Mouse (Mus musculus) midbrain, embryonic 13.5 days (tissue): ENCODE data around the gene Bcan. TPM values are rescaled to one million over a fixed set of nuclear protein-coding genes. Genes with fewer than 3 reads are reported as not detected.

ENCODE experiments used
- ATAC-seq: fragments of 200-750 bp; cut with Nextera tagmentation; 2 replicates; pipeline ENCODE4 v1.8.0; 2017; ENCODE audit warnings: mild to moderate bottlenecking, moderate TSS enrichment, moderate library complexity
- H3K27ac ChIP-seq: fragments of 300-500 bp; sonication (generic); 2 replicates; pipeline ENCODE4 v1.5.1; 2015; ENCODE audit warnings: inconsistent platforms, mild to moderate bottlenecking, moderate library complexity
- H3K27me3 ChIP-seq: fragments of 300-500 bp; sonication (generic); 2 replicates; pipeline ENCODE4 v1.6.1; 2015; ENCODE audit warnings: mild to moderate bottlenecking, inconsistent platforms
- H3K36me3 ChIP-seq: fragments of 300-500 bp; sonication (generic); 2 replicates; pipeline ENCODE4 v1.6.1; 2015; ENCODE audit warnings: mild to moderate bottlenecking, inconsistent platforms
- H3K4me1 ChIP-seq: fragments of 300-500 bp; sonication (generic); replicated peaks from 2 replicates; pipeline ENCODE4 v1.6.1; 2015; ENCODE audit warnings: inconsistent platforms
- H3K4me2 ChIP-seq: fragments of 300-500 bp; sonication (generic); replicated peaks from 2 replicates; pipeline ENCODE4 v1.6.1; 2015; ENCODE audit warnings: moderate library complexity, mild to moderate bottlenecking, inconsistent platforms
- H3K4me3 ChIP-seq: fragments of 300-500 bp; sonication (generic); replicated peaks from 2 replicates; pipeline ENCODE4 v1.5.1; 2015; ENCODE audit warnings: mild to moderate bottlenecking, inconsistent platforms
- H3K9ac ChIP-seq: fragments of 300-500 bp; sonication (generic); replicated peaks from 2 replicates; pipeline ENCODE4 v1.6.1; 2015; ENCODE audit warnings: mild to moderate bottlenecking, inconsistent platforms
- H3K9me3 ChIP-seq: fragments of 300-500 bp; sonication (generic); 2 replicates; pipeline ENCODE4 v1.6.1; 2016; ENCODE audit warnings: mild to moderate bottlenecking, inconsistent platforms
- WGBS: fragments of 180-500 bp; shearing (Covaris S2); methylation state at CpG from one replicate; pipeline ENCODE4 v1.1.7; 2015; 5-methylcytosine and 5-hydroxymethylcytosine counted together
- polyA plus RNA-seq: library from polyadenylated mRNA; unstranded; fragments of >200 nt; fragmentation: Nextera tagmentation; extraction: Ambion mirVana; gene quantifications from 2 replicates; pipeline ENCODE4 v1.2.1, GENCODE M21; 2015

Gene Bcan
- polyA plus RNA-seq, 1 experiment from 2014 or later: 10.1 TPM

DNA sequence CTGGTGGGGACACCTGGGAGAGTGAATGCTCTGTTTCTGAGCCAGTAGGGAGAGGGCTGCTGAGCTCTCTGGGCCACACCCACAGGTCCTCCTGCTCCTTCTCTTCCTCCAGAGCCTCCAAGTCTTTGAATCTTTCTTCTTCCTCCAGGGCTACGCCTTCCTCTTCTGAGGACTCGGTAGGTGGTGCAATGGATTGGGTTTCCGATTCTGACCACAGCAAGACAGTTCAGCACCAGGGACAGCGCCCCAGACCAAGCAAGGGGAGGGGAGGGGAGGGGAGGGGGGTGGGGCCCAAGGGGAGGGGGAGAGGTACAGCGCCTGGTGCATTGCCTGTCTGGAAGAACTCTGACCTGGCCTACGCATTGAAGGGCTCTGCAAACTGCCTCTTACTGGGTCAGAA is 6.6 kb downstream of the Bcan start:
- WGBS: 3% methylated on average over 5 of the region's 6 CpGs
- Histone ChIP-seq H3K4me1 (peaks cover 19% of the 10 kb centered on the region), H3K4me2 (no peak overlapping the region), H3K27ac (no peak overlapping the region), H3K9ac (no peak overlapping the region), H3K36me3 (no peaks in the 10 kb centered on the region), H3K9me3 (no peaks in the 10 kb centered on the region), H3K27me3 (peaks cover 93% of the 10 kb centered on the region), H3K4me3 (no peak overlapping the region)
- ATAC-seq: no peak

DNA sequence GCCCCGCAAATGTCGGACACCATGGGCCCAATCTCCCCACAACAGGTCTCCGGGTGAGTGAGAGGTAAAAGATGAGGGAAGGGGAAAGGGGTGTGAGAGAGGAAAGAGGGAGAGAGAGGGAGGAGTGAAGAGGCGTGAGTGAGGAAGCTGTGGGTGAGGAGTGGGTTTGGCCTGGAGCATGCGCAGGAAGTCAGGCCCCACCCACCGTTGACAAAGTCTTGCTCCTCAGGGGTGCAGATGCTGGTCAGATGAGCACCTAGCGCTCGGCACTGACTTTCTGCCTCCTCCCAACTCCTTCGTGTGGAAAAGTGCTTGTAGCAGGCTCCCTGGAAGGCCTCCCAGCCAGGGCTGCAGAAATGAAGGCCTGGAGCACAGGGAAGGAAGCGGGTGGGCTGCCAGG is 10.1 kb downstream of the Bcan start:
- Histone ChIP-seq H3K9ac (no peak overlapping the region), H3K9me3 (no peaks in the 10 kb centered on the region), H3K4me1 (peaks cover 36% of the 10 kb centered on the region), H3K4me2 (no peak overlapping the region), H3K36me3 (no peaks in the 10 kb centered on the region), H3K27me3 (peaks cover 59% of the 10 kb centered on the region), H3K27ac (no peak overlapping the region), H3K4me3 (no peak overlapping the region)
- no peak for ATAC-seq
- 39% methylated on average over 10 of the region's 10 CpGs for WGBS

DNA sequence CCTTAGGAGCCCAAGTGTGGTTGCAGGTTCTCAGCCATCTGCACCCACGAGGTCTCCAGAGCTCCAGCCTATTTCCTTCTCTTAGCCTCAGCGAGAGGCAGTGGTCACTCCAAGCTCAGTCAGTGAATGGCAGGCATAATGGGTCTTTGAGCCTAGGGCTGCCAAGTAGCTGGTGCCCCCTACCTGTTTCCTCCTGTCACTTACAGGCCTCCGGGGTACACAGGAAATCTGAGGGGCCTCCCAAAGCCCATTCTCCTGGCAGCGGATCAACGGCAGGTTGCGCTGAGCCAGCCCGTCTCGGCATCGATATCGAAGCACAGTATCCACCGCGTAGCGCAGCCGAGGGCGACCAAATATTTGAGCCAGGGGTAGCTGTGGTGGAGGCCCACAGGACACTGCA is 12.0 kb downstream of the Bcan start:
- Histone ChIP-seq H3K36me3 (no peaks in the 10 kb centered on the region), H3K27ac (peak overlapping the region; percentile 63; the same call in 1 of the 2 replicates), H3K4me2 (peak overlapping the region; percentile 60), H3K4me3 (peak overlapping the region; percentile 37), H3K9me3 (no peaks in the 10 kb centered on the region), H3K9ac (peak overlapping the region; percentile 57), H3K27me3 (peaks cover 40% of the 10 kb centered on the region), H3K4me1 (peaks cover 54% of the 10 kb centered on the region)
- peak; percentile 5 for ATAC-seq
- 3% methylated on average over 15 of the region's 15 CpGs for WGBS

DNA sequence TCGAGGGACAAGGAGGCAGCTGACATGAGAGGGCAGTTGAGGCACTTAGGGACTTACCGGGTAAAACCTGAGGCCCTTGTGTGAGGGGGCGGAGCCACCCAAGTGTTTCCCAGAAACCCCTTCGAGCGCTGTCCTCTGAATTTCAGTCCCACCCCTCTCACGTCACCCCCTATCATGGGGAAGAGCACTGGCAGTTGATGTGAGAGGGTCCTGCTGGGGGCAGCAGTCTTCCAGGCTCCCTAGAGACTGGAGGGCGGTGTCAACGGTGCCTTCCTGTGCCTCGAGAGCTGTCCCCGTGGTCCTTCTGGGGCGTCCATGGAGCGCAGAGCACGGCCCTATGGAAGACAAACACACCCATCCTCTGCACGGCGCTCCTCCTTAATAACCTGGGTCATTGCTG is 12.4 kb downstream of the Bcan start:
- Histone ChIP-seq H3K9ac (peak overlapping the region; percentile 57), H3K27ac (peak overlapping the region; percentile 63), H3K4me1 (peaks cover 59% of the 10 kb centered on the region), H3K4me3 (peak overlapping the region; percentile 37), H3K27me3 (peaks cover 36% of the 10 kb centered on the region), H3K9me3 (no peaks in the 10 kb centered on the region), H3K36me3 (no peaks in the 10 kb centered on the region), H3K4me2 (peak overlapping the region; percentile 60)
- under 1% methylated on average over 15 of the region's 15 CpGs for WGBS
- ATAC-seq: peak; percentile 65

DNA sequence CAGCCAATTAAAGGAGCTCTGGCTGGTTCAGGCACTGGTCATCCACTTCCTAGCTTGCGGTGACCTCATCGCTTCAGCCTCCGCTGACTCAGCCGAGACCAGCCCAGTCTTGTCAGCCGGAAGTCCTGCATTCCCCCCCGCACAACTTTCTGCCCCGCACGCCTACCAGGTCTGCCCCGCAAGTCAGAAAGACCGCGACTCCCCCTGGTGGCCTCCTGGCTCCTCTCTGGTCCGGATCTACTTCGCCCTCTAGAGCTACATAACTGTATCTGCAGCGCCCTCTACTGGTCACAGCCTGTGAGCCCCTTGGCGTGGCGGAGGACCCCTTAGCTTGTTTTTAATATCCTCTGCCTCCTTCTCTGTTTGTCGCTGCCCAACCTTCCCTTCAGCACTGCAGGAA is 13.2 kb downstream of the Bcan start:
- Histone ChIP-seq H3K4me3 (peak overlapping the region; percentile 37), H3K27ac (peak overlapping the region; percentile 63), H3K4me2 (peak overlapping the region; percentile 60), H3K36me3 (no peaks in the 10 kb centered on the region), H3K4me1 (peaks cover 66% of the 10 kb centered on the region), H3K27me3 (peaks cover 32% of the 10 kb centered on the region), H3K9ac (no peak overlapping the region; the same call in 1 of the 2 replicates), H3K9me3 (no peaks in the 10 kb centered on the region)
- peak; percentile 82 for ATAC-seq
- under 1% methylated on average over 17 of the region's 17 CpGs for WGBS

DNA sequence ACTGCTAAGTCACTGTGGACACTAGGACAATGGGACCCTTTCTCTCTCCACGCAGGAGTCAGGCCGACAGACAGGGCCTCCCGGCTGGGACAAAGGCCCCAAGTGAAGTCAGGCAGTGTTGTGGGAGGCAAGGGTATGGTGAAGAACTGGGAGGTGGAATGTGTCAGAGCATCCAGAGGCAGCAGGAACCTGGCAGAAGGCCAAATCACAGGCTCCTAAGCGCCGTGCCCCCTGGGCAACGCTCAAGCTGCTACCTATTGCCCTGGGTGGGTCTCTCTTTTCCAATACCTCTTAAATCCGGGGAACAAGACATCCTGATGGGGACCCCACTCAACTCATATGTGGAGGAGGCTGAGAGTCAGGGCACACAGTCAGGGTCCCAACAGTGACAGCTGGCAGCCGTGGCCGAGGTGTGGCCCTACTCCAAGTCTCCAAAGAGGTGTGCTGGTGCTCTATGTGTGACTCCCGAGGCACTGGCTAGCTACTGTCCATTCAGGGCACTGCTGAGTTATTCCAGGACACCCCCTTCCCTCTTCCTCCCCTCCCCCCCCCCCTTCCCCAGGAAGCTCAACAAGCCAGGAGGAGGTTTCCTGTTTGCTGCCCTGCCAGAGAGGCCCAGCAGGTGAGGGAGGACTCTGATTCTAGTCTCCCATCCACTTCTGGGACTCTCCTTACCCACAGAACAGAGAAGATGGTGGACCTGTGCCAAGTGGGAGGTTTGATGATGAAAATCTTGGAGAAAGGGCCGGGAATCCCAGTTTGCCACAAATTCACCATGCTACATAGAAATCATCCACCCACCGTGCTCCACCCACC is 14.3 kb downstream of the Bcan start:
- Histone ChIP-seq H3K9ac (0 out of 2 replicates have a peak overlapping the region, but pooled peaks have one; percentile 5), H3K9me3 (no peaks in the 10 kb centered on the region), H3K27me3 (peaks cover 23% of the 10 kb centered on the region), H3K4me1 (peaks cover 77% of the 10 kb centered on the region), H3K27ac (peak overlapping the region; percentile 60; the same call in 1 of the 2 replicates), H3K4me3 (no peak overlapping the region), H3K4me2 (peak overlapping the region; percentile 22), H3K36me3 (no peaks in the 10 kb centered on the region)
- ATAC-seq: no peak
- WGBS: 29% methylated on average over 12 of the region's 12 CpGs

DNA sequence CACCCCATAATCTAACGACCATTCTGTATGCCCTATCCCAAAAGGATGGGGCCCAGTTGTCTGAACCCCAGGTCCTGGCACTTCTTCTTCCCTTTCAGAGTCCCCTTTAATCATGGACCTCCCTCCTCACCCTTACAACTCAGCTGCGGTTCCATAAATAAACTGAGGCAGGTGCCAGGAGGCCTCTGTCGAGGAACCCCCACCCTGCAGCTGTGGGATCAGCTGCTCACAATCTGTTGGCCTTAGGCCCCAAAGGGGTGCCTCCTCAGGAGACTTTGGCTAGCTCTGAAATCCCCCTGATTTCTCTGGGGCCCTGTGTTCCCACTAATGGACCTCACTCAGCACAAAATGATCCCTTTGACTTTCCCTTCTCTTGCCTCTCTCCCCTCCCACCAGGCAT is 15.9 kb downstream of the Bcan start:
- no peak overlapping the region for H3K9ac ChIP-seq
- H3K36me3 ChIP-seq: no peaks in the 10 kb centered on the region; the same call in 1 of the 2 replicates
- H3K4me2 ChIP-seq: no peak overlapping the region
- ATAC-seq: no peak
- 36% methylated on average over 3 of the region's 3 CpGs for WGBS
- no peak overlapping the region for H3K27ac ChIP-seq
- no peak overlapping the region for H3K4me3 ChIP-seq
- H3K27me3 ChIP-seq: peaks cover 7% of the 10 kb centered on the region
- no peaks in the 10 kb centered on the region for H3K9me3 ChIP-seq
- H3K4me1 ChIP-seq: peaks cover 92% of the 10 kb centered on the region

DNA sequence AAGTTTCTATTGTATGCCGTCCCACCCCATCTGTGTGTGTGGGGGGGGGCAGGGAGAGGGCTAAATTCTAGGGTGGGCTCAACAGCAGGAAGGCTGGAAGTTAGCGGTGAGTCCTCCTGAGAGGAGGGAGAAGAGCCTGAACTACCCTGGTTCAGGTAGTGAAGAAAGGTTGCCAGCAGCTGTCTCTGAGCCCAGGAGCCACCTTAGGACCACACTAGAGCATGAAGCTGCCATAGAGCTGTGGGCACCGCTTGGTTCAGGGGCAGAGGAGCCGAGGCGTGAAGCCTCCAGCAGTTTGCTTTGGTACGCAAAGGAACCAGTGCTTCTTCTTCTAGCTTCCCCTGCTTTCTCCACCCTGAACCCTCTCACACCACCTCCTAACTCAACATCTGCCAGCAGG is 16.4 kb downstream of the Bcan start:
- Histone ChIP-seq H3K9me3 (no peaks in the 10 kb centered on the region), H3K4me3 (no peak overlapping the region), H3K36me3 (no peaks in the 10 kb centered on the region; the same call in 1 of the 2 replicates), H3K27ac (peak overlapping the region; percentile 61), H3K4me2 (peak overlapping the region; percentile 37), H3K4me1 (peaks cover 92% of the 10 kb centered on the region), H3K27me3 (peaks cover 3% of the 10 kb centered on the region; the same call in 1 of the 2 replicates), H3K9ac (no peak overlapping the region)
- WGBS: 43% methylated on average over 6 of the region's 6 CpGs
- no peak for ATAC-seq

DNA sequence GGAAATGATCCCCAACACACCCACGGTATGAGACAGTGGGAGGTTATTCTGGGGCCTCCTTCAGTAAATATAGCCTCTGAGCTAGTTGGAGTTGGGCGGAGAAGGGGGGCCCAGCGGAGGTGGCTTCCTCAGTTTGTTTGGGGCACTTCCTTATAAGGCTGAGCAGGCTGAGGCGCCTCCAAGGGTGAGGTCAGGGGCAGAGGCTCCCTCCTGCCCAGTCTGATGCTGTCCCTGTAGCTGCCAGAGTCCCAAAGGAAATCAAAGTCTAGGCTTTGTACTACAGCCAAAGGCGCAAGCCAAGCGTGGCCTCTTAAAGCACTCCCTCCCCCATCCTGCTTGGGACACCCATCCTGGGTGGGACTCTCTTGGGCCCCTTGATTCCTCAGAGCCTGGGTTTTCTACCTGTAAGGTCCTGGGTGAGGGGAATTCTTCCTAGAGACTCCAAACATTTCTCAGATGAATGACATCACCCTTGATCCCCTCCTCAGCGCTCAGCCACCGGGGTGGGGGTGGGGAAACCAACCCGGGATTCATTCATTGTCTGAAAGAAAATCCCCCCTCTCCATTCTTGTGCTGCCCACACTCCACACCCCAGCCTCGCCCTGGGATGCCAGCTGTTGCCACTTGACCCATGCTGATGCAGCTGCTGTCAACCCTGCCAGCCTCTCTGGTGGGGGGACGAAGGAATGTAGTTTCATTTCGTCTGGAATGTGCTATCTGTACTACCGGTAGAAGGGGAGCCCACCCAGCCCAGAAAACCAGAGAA is 17.0 kb downstream of the Bcan start:
- Histone ChIP-seq H3K9me3 (no peaks in the 10 kb centered on the region), H3K36me3 (peaks cover 5% of the 10 kb centered on the region; the same call in 1 of the 2 replicates), H3K4me1 (peaks cover 86% of the 10 kb centered on the region), H3K27ac (peak overlapping the region; percentile 61), H3K27me3 (no peaks in the 10 kb centered on the region), H3K4me3 (no peak overlapping the region), H3K4me2 (peak overlapping the region; percentile 37), H3K9ac (peak overlapping the region; percentile 39)
- under 1% methylated on average over 13 of the region's 13 CpGs for WGBS
- peak; percentile 32 for ATAC-seq

DNA sequence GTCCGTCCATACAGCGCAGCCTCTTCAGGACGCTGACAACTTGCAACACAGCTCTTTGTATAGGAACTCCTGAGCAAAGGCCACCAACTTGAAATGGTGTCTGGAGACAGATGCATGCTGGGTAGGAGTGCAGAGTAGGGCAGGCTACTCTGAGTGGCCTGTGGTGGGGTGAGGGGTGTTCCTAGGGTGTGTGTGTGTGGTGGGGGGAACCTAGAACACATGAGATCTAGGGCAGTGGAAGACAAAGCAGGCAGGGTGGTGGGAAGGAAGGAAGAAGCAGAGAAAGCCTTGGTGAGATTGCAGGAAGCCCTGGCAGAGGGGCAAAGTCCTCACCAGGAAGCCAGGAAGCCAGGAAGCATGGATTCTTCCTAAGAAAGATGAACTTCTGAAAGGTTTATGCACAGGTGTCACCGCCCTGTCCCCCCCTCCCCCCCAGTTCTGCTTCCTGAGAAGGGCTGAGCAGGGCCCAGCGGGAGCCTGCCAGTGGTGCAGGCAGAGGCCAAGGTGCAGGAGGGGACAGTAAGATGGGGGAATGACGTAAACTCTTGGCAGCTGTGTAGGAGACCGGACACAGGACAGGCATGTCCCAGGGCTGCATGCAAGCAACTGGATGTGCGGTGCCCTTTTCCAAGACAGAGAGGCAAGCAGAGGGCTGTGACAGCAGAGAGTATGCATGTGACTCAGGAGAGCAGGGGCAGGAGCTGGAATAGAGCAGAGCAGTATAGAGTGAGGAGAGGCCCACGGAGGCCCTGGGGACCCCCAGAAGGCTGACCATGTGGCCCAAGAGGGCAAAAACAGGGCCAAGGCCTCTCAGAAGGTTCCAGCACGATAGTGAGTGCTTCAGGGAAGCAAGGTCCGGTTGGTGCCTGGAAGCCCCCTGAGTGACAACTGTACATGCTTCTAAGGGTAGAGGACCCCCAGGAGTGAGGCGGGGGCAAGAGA is 17.9 kb downstream of the Bcan start:
- Histone ChIP-seq H3K27me3 (no peaks in the 10 kb centered on the region), H3K4me1 (peaks cover 78% of the 10 kb centered on the region)

DNA sequence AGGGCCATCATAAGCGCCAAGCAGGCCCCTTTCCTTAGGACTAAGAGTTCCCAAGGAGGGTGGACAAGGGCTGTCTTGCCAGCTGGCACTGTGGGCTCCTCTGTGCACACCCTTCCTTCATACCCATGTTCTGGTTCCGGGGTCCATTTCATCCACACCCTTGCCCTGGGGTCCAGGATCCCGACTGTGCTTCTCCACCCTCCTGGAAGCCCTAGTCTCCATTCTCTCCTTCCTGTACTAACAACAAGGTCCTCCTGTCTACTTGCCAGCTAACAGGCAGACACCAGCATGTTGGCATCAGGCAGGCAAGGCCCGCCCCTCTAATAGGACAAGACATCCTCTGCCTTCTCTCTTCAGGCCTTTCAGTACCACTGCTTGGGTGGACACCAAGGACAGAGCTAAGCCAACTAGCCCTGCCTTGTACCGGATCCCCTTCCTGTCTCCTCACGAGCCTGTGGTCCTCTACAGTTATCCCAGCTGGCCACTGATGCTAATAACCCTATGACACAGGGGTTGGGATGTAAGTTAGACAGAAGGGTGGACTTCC is 18.7 kb downstream of the Bcan start:
- WGBS: 87% methylated on average over 6 of the region's 6 CpGs
- Histone ChIP-seq H3K36me3 (peaks cover 18% of the 10 kb centered on the region), H3K27ac (peak overlapping the region; percentile 61; the same call in 1 of the 2 replicates), H3K4me2 (no peak overlapping the region), H3K4me3 (no peak overlapping the region), H3K9me3 (no peaks in the 10 kb centered on the region), H3K4me1 (peaks cover 70% of the 10 kb centered on the region), H3K27me3 (no peaks in the 10 kb centered on the region), H3K9ac (no peak overlapping the region)
- ATAC-seq: no peak

More for the DNA sequence above, 17.9 kb downstream of the Bcan start:
- H3K9me3 ChIP-seq: no peaks in the 10 kb centered on the region
- H3K27ac ChIP-seq: peak overlapping the region; percentile 61
- H3K9ac ChIP-seq: peak overlapping the region; percentile 39; the same call in 1 of the 2 replicates
- ATAC-seq: 0 out of 2 replicates have a peak, but pooled peaks have one; percentile 11
- peak overlapping the region; percentile 37 for H3K4me2 ChIP-seq
- WGBS: 28% methylated on average over 12 of the region's 12 CpGs
- peaks cover 11% of the 10 kb centered on the region for H3K36me3 ChIP-seq
- H3K4me3 ChIP-seq: no peak overlapping the region
